Mouse (Mus musculus): Measurements from ENCODE around the gene Eya3.

Eya3 gene

DNA sequence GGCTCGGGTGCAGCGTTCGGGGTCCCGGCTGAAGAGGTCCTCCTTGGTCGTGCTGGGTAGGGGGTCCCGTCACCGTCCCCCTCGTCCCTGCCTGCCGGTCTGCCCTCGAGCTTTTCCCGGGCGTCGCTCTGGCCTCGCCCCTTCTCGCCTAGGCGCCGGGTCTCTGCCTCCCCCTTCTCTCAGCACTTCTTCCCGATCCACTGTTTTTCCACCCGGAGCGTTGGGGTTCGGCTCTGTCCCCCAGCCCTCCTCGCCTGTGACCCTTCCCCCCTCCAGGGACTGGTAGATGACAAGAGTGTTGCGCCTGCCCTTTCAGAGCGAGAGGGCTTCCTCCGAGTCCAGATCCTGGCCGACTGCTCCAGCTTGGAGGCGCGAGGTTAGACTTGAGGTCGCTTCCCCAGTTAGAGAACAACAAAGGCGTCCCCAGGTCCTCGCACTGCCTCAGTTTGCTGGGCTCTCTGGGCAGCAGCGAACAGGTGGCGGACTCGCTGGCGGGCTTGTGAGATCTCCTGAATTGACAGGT lies 465 bp downstream of the Eya3 start:
- intact Hi-C loops (cut with DNase I) = no loop called here

GRCm38 (mm10) chr4:132647439-132647838 lies 8.7 kb downstream of the Eya3 start:
- intact Hi-C loops (cut with DNase I) = no loop called here

- intact Hi-C loops (cut with DNase I) = no loop called here
These were observed 10.6 kb downstream of the Eya3 start for GRCm38 (mm10) chr4:132649271-132649999.

DNA sequence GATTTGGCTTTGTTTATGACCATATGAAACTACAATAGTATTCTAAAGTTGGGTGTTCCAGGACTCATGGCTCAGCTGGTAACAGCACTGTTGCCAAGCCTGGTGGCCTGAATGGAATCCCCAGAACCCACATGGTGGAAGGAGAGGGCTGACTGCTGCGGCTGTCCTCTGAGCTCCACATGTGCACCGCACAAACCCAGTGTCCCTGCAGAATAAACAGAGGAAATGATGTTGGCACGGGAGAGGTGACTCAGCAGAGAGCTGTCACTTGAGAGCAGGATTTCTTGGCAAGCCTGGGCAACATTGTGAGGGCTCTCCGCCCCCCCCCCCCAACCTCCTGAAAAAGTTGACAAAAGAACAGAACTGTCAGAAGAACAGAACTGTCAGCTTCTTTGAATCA lies 14.1 kb downstream of the Eya3 start:
- intact Hi-C loops (cut with DNase I) = no loop called here

DNA sequence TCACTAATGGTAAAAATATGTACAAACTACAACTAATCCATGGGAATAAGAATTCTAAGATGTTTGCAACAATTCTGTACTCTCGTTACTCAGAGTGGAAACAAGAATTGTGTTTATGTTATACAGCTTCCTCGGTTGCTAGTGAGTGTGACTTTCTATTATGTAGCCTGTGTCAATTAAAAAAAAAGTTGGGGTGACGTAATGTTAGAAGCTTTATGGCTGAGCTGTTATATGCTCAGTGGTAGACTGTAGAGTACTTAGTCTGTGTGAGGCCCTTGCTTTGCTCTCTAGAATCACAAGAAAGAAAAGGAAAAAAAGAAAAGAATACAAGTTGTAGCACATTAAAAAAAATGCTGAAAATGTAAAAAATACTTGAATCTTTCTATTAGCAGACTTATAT lies 15.0 kb downstream of the Eya3 start:
- intact Hi-C loops (cut with DNase I) = no loop called here

DNA sequence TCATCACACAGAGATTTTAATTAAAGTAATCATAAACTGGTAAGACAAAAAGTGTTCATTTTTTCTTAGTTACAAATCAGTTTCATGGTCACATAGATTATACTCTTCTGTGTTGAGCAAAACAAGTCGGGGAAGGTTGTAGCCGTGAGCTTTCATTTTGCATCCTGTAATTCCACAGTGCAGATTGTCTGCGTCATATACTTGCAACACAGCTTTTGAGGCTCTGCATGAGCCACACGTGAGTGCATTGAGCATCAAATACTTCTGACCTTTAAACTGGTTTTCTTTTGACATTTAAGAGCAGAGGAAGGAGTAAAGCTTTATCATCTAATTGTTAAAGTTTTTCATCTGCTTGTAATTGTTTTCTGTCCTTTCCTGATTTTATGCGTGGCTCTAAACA lies 16.5 kb downstream of the Eya3 start:
- intact Hi-C loops (cut with DNase I) = no loop called here

- intact Hi-C loops (cut with DNase I) = no loop called here
These were observed 20.3 kb downstream of the Eya3 start for GRCm38 (mm10) chr4:132659106-132659505.

DNA sequence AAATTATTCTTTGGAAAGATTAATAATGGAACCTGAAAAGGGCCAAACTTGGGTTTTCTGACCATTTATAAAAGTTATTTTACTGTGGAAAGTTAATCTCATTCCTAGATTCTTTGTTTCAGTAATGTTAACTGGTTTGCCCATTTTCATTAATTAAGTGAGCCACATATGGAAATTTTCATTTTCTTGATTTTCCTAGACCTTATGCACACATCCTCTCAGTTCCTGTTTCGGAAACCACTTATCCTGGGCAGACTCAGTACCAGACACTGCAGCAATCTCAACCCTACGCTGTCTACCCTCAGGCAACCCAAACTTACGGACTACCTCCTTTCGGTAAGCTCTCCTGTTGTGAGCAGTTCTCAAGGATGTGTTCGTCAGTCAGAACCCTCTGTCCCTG lies 33.9 kb downstream of the Eya3 start:
- intact Hi-C loops (cut with DNase I) = no loop called here

GRCm38 (mm10) chr4:132676771-132677539 lies 38.2 kb downstream of the Eya3 start:
- intact Hi-C loops (cut with DNase I) = loop anchor here (2.0 kb wide), 1 partner anchor 132 kb away; no protein-coding TSS in a partner anchor

GRCm38 (mm10) chr4:132689634-132690033 lies 50.8 kb downstream of the Eya3 start:
- intact Hi-C loops (cut with DNase I) = no loop called here

DNA sequence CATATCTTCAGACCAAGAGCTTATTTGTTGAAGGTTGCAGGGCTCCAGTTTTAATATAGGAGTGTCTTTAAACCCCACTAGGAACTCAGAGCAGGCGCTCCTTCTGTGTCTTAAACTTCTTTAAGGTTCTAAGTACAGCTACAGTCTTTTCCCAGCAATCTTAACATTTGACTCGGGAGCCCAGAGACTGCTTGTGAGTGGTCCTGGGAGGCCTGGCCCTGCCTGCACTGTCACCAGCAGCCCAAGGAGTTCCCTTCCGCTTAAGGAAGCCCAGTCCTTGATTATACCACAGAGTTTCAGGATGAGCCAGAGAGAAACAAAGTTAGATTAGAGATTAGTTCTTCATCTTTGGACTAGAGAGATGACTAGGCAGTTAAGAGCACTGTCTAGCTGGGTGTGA lies 54.6 kb downstream of the Eya3 start:
- intact Hi-C loops (cut with DNase I) = no loop called here

GRCm38 (mm10) chr4:132702076-132702475 lies 63.3 kb downstream of the Eya3 start:
- intact Hi-C loops (cut with DNase I) = no loop called here

DNA sequence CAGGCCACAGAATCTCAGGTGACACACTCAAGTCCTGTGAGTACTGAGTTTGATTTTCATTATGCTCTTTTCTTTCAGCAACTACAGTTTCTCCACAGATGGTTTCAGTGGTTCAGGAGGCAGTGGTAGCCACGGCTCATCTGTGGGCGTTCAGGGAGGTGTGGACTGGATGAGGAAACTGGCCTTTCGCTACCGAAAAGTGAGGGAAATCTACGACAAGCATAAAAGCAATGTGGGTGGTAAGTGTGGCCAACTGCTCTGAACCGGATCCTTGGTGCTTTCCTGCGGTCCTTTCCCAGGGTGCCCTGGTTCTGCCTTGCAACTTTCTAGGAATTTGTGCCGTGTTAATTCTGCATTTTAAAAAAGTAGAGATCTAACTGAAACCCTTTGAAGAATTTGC lies 68.1 kb downstream of the Eya3 start:
- intact Hi-C loops (cut with DNase I) = no loop called here

DNA sequence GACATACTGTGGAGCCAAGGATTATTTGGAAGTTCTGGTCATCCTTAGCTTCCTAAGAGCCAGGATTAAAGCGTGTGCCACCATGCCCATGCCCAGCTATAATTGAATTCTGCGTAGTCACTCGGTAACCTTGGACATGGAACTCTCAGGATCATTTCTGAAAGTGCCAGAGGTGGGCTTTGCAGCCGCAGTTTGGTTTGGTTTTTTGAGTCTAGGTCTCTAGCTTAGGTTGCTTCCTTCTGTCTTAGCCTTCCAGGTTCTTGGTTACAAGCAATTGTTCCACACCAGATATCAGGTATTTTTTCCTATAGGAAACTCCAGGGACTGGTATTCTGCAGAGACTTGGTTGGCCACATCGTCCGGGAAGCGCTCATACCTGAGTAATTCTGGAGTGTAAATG lies 74.4 kb downstream of the Eya3 start:
- intact Hi-C loops (cut with DNase I) = no loop called here

DNA sequence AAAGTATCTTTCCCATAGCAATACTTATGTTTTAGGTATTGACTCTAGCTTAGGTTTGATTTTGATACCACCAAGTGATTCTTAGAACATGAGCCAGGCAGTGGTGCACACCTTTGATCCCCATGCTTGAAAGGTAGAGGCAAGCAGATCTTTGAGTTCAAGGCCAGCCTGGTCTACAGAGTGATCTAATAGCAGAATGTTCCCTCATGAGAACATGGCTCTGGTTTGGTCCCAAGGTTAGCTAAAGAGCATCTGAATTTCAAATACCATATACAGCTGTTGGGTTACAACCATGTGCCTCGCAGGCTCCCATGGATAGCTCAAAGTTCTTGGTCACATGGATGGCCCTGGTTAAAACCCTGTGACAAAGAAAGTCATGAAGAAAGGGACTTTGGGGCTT lies 79.5 kb downstream of the Eya3 start:
- intact Hi-C loops (cut with DNase I) = no loop called here

DNA sequence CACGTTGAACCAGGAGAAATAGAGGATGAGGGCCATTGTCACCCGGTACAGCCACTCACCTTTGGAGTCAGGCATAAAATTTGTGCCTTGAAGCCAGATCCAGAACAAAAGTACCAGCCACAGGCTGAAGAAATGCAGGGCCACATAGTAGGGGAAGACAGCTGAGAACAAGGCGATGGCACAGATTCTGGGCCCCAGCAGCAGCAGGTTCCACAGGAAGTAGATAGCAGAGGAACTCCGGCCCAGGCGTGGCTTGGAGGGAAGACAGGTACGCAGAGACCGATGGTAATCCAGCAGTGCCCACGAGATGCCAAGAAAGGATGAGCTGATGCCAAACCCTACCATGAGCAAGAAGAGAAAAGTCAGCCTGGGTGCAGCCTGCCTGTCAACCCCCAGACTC lies 89.4 kb downstream of the Eya3 start:
- intact Hi-C loops (cut with DNase I) = no loop called here

GRCm38 (mm10) chr4:132731616-132732015 lies 92.8 kb downstream of the Eya3 start:
- intact Hi-C loops (cut with DNase I) = no loop called here

GRCm38 (mm10) chr4:132732148-132732684 lies 93.4 kb downstream of the Eya3 start, which contains the start of gene Xkr8:
TSS of gene Xkr8 (minus strand) at chr4:132732546.
- intact Hi-C loops (cut with DNase I) = no loop called here

GRCm38 (mm10) chr4:132733071-132733770 lies 94.4 kb downstream of the Eya3 start:
- intact Hi-C loops (cut with DNase I) = no loop called here

- intact Hi-C loops (cut with DNase I) = no loop called here
These were observed 96.0 kb downstream of the Eya3 start for GRCm38 (mm10) chr4:132734766-132735165.

GRCm38 (mm10) chr4:132735389-132735788 lies 96.6 kb downstream of the Eya3 start:
- intact Hi-C loops (cut with DNase I) = no loop called here

DNA sequence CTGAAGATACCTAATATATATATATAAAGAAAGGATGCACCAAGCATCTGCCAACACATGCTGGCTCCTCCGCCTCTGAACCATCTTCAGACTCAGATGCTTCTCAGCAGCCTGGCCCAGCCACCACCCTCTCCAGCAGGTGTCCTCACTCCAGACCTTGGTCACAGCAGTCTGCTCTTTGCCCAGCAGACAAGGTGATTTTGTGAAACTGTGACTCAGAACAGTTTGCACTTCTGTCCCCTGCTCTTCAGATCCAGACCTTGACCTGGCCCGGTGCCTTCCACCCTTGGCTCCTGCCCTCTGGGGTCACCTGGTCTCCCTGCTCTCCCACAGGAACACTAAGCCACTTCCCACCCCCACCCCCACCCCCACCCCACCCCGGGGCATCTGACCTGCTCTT lies 97.1 kb downstream of the Eya3 start:
- intact Hi-C loops (cut with DNase I) = no loop called here

Measured in adrenal gland (tissue).